Mouse (Mus musculus): ENCODE data around the gene Zmym1.
"Not testable (repeated sequence)": the region's sequence is repeated elsewhere in the genome, so short reads cannot be mapped to it uniquely, and the experiment has no call there.

DNA sequence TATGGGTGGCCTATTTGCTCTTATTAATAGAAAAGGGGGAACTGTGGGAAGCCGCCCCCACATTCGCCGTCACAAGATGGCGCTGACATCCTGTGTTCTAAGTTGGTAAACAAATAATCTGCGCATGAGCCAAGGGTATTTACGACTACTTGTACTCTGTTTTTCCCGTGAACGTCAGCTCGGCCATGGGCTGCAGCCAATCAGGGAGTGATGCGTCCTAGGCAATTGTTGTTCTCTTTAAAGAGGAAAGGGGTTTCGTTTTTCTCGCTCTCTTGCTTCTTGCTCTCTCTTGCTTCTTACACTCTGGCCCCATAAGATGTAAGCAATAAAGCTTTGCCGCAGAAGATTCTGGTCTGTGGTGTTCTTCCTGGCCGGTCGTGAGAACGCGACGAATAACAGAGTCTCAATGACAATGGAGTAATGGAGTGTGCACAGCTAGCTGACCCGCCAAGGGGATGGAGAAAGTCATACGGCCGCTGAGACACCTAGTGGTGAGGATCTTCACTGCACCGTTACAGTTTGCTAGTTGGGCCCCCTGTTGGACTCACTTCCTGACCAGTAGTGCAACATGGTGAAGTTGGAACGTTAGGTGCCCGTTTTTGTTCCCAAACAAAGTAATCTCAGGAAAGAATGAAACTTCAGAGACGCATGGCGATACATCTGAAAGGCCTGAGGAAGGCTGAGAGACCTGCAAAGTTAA, 45.5 kb downstream of the Zmym1 start:
- not testable (repeated sequence) for TF ChIP-seq GATA1 (IDR thresholded peaks at IDR 0.05; ENCODE audit: borderline replicate concordance, low read length); FLI1 (IDR thresholded peaks at IDR 0.05; ENCODE audit: low read length)
